Mouse (Mus musculus) hindbrain, embryonic 11.5 days (tissue): Measurements from ENCODE around the gene Sult1a1. TPM values are rescaled to one million over a fixed set of nuclear protein-coding genes. Genes with fewer than 3 reads are reported as not detected.
"Not testable (repeated sequence)": the region's sequence is repeated elsewhere in the genome, so short reads cannot be mapped to it uniquely, and the experiment has no call there.

ENCODE experiments used
- ATAC-seq: fragments of 200-750 bp; cut with Nextera tagmentation; 2 replicates; pipeline ENCODE4 v1.8.0; 2017; ENCODE audit warnings: mild to moderate bottlenecking, moderate TSS enrichment, moderate library complexity; ENCODE audit not compliant: low FRiP score
- DNase-seq: peaks from one replicate; pipeline ENCODE4 v3.0.0-alpha.2; 2015; ENCODE audit warnings: low spot score
- H3K27ac ChIP-seq: fragments of 300-500 bp; sonication (generic); 2 replicates; pipeline ENCODE4 v1.5.1; 2014; ENCODE audit warnings: mild to moderate bottlenecking, low read depth, low read length
- H3K27me3 ChIP-seq: fragments of 300-500 bp; sonication (generic); 2 replicates; pipeline ENCODE4 v1.6.1; 2014; ENCODE audit warnings: mild to moderate bottlenecking, low read length, moderate library complexity, mixed read lengths; ENCODE audit not compliant: control insufficient read depth, insufficient read depth
- H3K36me3 ChIP-seq: fragments of 300-500 bp; sonication (generic); 2 replicates; pipeline ENCODE4 v1.6.1; 2014; ENCODE audit warnings: mild to moderate bottlenecking, low read length, moderate library complexity, mixed read lengths; ENCODE audit not compliant: control insufficient read depth, insufficient read depth
- H3K4me1 ChIP-seq: fragments of 300-500 bp; sonication (generic); replicated peaks from 2 replicates; pipeline ENCODE4 v1.6.1; 2014; ENCODE audit warnings: low read length, mixed read lengths; ENCODE audit not compliant: control insufficient read depth, insufficient read depth
- H3K4me2 ChIP-seq: fragments of 300-500 bp; sonication (generic); replicated peaks from 2 replicates; pipeline ENCODE4 v1.6.1; 2014; ENCODE audit warnings: mild to moderate bottlenecking, low read depth, low read length
- H3K4me3 ChIP-seq: fragments of 300-500 bp; sonication (generic); 2 replicates; pipeline ENCODE4 v1.5.1; 2014; ENCODE audit warnings: low read depth, low read length
- H3K9ac ChIP-seq: fragments of 300-500 bp; sonication (generic); 2 replicates; pipeline ENCODE4 v1.6.1; 2014; ENCODE audit warnings: low read depth, low read length
- H3K9me3 ChIP-seq: fragments of 300-500 bp; sonication (generic); 2 replicates; pipeline ENCODE4 v1.6.1; 2016; ENCODE audit warnings: low read length; ENCODE audit not compliant: control insufficient read depth
- WGBS: fragments of 180-500 bp; shearing (Covaris S2); extraction: QIAGEN DNeasy Blood & Tissue Kit; methylation state at CpG from one replicate; pipeline ENCODE4 v1.1.7; 2014; 5-methylcytosine and 5-hydroxymethylcytosine counted together
- polyA plus RNA-seq: library from polyadenylated mRNA; unstranded; fragments of >200 nt; fragmentation: Nextera tagmentation; extraction: Ambion mirVana; gene quantifications from 2 replicates; pipeline ENCODE4 v1.2.1, GENCODE M21; 2014

The Sult1a1 gene
- polyA plus RNA-seq, 1 experiment from 2014 or later: 0.52 TPM

DNA sequence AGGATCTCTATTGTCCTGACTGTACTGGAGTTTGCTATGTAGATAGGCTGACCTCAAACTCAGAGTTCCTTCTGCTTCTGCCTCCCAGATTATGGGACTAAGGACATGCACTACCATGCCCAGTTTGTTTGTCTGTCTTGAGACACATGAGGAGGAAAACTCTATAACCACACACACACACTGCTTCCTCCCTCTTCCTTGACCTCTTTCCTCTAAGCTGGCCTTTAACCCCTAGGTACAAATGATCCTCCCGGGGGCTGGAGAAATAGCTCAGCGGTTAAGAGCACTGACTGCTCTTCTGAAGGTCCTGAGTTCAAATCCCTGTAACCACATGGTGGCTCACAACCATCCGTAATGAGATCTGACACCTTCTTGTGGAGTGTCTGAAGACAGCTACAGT is 31.9 kb downstream of the Sult1a1 start:
- Histone ChIP-seq H3K9ac (no peak overlapping the region), H3K4me1 (no peaks in the 10 kb centered on the region), H3K36me3 (no peaks in the 10 kb centered on the region), H3K27me3 (no peaks in the 10 kb centered on the region), H3K4me2 (no peak overlapping the region), H3K9me3 (no peaks in the 10 kb centered on the region), H3K27ac (no peak overlapping the region), H3K4me3 (no peak overlapping the region)
- ATAC-seq (no peak), DNase-seq (no peak)
- WGBS: 78% methylated on average over 3 of the region's 3 CpGs

DNA sequence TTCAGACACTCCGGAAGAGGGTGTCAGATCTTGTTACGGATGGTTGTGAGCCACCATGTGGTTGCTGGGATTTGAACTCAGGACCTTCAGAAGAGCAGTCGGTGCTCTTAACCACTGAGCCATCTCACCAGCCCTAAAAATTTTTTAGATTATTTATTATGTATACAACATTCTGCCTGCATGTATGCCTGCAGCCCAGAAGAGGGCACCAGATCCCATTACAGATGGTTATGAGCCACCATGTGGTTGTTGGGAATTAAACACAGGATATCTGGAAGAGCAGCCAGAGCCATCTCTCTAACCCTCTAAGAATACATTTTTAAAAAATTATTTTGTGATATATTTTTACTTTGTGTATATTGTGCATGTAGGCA is 33.0 kb downstream of the Sult1a1 start:
- WGBS: 64% methylated on average over 2 of the region's 3 CpGs
- not testable (repeated sequence) for ATAC-seq, H3K9ac ChIP-seq, H3K4me1 ChIP-seq, H3K27me3 ChIP-seq, H3K36me3 ChIP-seq, H3K4me2 ChIP-seq, H3K27ac ChIP-seq, H3K9me3 ChIP-seq, H3K4me3 ChIP-seq
- peak; percentile 50 for DNase-seq

DNA sequence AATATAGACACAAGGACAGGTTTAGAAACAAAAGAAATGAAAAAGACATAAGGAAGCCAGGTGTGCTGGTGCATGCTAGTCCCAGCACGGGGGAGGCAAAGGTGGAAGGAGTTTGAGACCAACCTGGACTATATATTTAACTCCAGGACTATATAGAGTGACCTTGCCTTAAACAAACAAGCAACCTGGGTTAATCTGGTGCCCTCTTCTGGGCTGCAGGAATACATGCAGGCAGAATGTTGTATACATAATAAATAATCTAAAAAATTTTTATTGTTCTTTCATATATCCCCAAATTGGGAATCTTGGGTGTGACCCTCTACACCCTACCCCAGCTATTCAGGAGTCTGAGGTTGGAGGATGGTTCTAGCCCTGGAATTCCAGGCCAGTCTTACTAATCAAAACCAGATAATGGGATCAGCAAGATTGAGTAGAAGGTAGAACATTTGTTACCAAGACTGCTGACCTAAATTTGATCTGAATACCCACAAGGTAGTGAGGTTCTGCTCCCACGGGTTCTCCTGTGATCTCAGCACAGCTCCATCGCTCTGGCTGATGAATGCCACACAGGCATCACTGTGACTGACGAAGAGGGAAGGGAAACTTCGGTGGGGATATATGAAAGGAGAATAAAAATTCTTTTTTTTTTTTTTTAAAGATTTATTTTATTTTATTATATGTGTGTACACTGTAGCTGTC is 33.5 kb downstream of the Sult1a1 start:
- no peak overlapping the region for H3K4me2 ChIP-seq
- ATAC-seq (no peak), DNase-seq (no peak)
- H3K9ac ChIP-seq: no peak overlapping the region
- no peaks in the 10 kb centered on the region for H3K27me3 ChIP-seq
- H3K4me3 ChIP-seq: no peak overlapping the region
- H3K27ac ChIP-seq: no peak overlapping the region
- WGBS: 73% methylated on average over 5 of the region's 5 CpGs
- H3K4me1 ChIP-seq: no peaks in the 10 kb centered on the region
- H3K36me3 ChIP-seq: no peaks in the 10 kb centered on the region
- no peaks in the 10 kb centered on the region for H3K9me3 ChIP-seq

DNA sequence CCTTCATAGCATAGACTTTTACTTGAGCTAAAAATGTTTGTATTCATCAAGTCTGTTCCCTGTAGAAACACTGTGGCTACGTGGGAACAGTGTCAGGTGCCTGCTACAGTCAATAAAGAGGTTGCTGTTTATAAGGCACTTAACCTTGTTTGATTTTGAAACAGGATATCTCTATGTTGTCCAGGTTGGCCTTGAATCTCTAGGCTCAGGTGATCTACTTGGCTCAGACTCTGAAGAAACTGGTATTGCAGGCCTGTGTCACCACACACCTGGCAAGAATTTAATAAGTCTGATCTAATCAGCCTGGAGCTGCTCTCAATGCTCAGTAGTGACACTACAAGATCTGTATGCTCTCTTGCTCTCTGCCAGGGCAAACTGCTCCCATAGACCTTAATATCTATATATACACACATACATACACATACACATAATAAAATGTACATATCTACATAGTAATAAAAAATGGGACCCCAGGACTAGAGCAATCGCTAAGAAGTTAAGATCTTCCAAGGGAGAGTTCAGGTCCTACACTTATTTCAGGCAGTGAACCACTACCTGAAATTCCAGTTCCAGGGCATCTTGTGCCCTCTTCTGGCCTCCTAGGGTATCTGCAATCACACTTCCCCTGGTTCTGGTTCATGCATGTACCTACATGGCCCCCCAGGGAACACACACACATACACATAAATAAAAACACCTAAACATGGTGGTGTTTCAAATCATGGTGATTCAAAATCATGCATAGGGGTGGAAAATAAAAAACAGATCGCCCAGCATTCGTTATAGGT is 39.3 kb downstream of the Sult1a1 start:
- Histone ChIP-seq H3K36me3 (no peaks in the 10 kb centered on the region), H3K4me3 (no peak overlapping the region), H3K9me3 (no peaks in the 10 kb centered on the region), H3K9ac (no peak overlapping the region), H3K27me3 (no peaks in the 10 kb centered on the region), H3K4me1 (no peaks in the 10 kb centered on the region), H3K27ac (no peak overlapping the region), H3K4me2 (no peak overlapping the region)
- ATAC-seq (no peak), DNase-seq (peak; percentile 48)
- WGBS: 22% methylated on average over 4 of the region's 4 CpGs

DNA sequence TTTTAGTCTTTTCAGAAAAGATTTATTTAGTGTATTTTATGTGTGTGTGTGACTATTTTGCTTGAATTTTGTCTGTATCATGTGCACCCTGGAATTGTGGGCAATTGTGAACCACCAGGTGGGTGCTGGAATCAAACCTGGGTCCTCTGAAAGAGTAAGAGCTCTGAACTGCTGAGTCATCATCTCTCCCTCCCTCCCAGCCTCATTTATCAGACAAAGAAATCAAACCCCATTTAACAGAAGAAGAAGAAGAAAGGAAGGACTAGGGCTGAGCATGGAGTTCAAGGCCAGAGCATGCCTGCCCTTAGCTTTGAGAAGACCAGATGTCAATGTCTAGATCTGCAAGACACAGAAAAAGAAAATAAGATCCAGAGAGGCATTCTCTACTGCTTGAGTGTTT is 40.9 kb downstream of the Sult1a1 start:
- H3K27me3 ChIP-seq: no peaks in the 10 kb centered on the region
- ATAC-seq (no peak), DNase-seq (no peak)
- H3K36me3 ChIP-seq: no peaks in the 10 kb centered on the region
- no peak overlapping the region for H3K4me3 ChIP-seq
- H3K9ac ChIP-seq: no peak overlapping the region
- H3K4me1 ChIP-seq: no peaks in the 10 kb centered on the region
- no peak overlapping the region for H3K27ac ChIP-seq
- H3K9me3 ChIP-seq: no peaks in the 10 kb centered on the region
- H3K4me2 ChIP-seq: no peak overlapping the region

DNA sequence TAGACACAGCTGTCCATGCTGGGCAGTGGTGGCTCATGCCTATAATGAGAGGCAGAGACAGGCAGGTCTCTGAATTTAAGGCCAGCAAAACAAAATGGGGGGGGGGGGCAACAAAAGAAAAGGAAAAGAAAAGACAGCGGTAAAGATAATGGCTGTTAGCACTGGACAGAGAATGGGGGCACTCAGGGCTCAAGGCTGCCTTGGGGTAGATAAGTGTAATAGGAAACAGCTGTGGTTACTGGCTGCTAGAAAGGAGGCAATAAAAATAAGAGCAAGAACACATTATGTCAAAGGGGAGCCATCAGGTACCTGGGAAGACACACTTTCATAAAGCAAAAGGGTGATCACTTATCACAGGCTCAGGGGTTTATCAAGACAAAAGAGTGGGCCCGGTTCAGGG is 43.8 kb downstream of the Sult1a1 start:
- Histone ChIP-seq H3K36me3 (no peaks in the 10 kb centered on the region), H3K4me2 (no peak overlapping the region), H3K27ac (no peak overlapping the region), H3K9me3 (no peaks in the 10 kb centered on the region), H3K27me3 (no peaks in the 10 kb centered on the region), H3K4me1 (no peaks in the 10 kb centered on the region), H3K9ac (no peak overlapping the region), H3K4me3 (no peak overlapping the region)
- DNase-seq (no peak), ATAC-seq (no peak)
- 88% methylated on average over 2 of the region's 2 CpGs for WGBS

DNA sequence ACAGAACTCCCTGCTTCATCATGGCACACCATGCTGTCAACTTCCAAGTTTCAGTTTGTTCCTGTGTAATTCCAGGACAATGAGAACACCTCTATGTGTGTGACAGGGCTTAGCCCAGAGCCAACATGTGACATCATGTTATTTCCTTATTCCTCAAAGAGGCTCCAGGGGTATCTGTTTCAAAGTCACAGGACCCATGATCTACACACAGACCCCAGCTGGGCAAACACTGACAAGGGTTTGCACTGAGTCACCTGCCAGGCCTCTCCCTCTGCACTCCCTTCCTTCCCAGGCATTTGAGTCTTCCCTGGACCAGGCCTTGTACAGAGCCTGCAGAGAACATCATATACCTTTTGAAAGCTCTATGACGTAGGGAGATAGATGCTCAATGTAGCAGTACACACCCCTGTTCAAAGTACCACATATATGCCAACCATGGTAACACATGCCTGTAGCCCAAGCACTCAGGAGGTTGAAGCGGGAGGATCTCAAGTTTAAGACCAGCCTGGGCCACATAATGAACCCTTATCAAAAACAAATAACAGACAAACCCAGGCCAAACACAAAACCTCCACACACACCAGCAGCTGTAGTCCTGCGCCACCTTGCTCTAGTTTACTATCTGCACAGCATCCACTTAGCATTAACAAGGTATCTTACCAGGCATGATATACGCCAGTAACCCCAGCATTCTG is 45.3 kb downstream of the Sult1a1 start, which contains the start of gene Nupr1:
Gene Nupr1, minus strand, starts transcription at position 38 of the 695 bp plus-strand sequence.
- DNase-seq (no peak), ATAC-seq (no peak)
- 92% methylated on average over 4 of the region's 4 CpGs for WGBS
- Histone ChIP-seq H3K9ac (no peak within 1 kb of the TSS), H3K4me2 (no peak within 1 kb of the TSS), H3K36me3 (no peaks in the 10 kb centered on the region), H3K27ac (no peak within 1 kb of the TSS), H3K4me3 (no peak within 1 kb of the TSS), H3K27me3 (no peaks in the 10 kb centered on the region), H3K9me3 (no peaks in the 10 kb centered on the region), H3K4me1 (no peaks in the 10 kb centered on the region)

DNA sequence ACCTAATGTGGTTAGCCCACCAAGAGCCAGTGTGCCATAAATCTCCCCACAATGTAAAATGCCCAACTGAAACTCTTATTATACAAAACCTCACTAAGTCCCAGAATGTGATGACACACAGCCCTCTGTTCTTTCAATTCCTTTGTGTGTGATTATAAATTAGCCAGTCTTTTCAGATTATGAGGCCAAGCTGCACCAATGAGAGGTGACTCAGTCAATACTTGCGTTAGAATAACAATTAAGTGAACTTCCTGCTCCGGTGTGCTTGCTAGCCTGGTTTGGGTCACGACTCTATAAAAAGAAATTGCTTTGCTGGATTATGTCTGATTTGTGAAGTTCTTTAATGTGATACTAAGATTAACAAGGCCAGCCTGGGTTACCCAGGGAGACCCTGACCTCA is 46.3 kb downstream of the Sult1a1 start:
- WGBS: 41% methylated on average over 3 of the region's 3 CpGs
- H3K4me1 ChIP-seq: no peaks in the 10 kb centered on the region
- no peak overlapping the region for H3K4me3 ChIP-seq

More for the DNA sequence above, 46.3 kb downstream of the Sult1a1 start:
- no peaks in the 10 kb centered on the region for H3K9me3 ChIP-seq
- H3K4me2 ChIP-seq: no peak overlapping the region
- H3K27me3 ChIP-seq: no peaks in the 10 kb centered on the region
- no peak for ATAC-seq
- no peak overlapping the region for H3K9ac ChIP-seq
- no peak overlapping the region for H3K27ac ChIP-seq
- H3K36me3 ChIP-seq: no peaks in the 10 kb centered on the region
- DNase-seq: no peak
